Mouse (Mus musculus) CH12.LX (cell line): ENCODE measurements around the gene Kcnk3. TPM values are rescaled to one million over a fixed set of nuclear protein-coding genes. Genes with fewer than 3 reads are reported as not detected.

ENCODE experiments used
- DNase-seq: peaks from one replicate; pipeline ENCODE4 v3.0.0-alpha.2; 2013; ENCODE audit errors: extremely low read depth
- H3K27ac ChIP-seq: 2 replicates; pipeline ENCODE4 v1.5.1; 2012; ENCODE audit warnings: low read depth, mild to moderate bottlenecking, control low read depth, moderate library complexity; ENCODE audit not compliant: insufficient read depth
- H3K27me3 ChIP-seq: replicated peaks from 2 replicates; pipeline ENCODE3; 2012; ENCODE audit warnings: inconsistent platforms
- H3K36me3 ChIP-seq, 2 experiments: replicated peaks in 1 of 2; 2 replicates each; pipeline versions ENCODE3 to v1.6.1; 2012; ENCODE audit warnings: inconsistent platforms in 1 of 2, low read length in 1 of 2, mild to moderate bottlenecking in 1 of 2, mixed read lengths in 1 of 2, moderate library complexity in 1 of 2; ENCODE audit not compliant: control insufficient read depth in 1 of 2, insufficient read depth in 1 of 2
- H3K4me1 ChIP-seq, 2 experiments: 2 replicates each; pipeline ENCODE4 v1.6.1; 2012; ENCODE audit warnings: inconsistent platforms in 1 of 2, moderate library complexity in 1 of 2; ENCODE audit not compliant: insufficient read depth in 2 of 2, control insufficient read depth in 1 of 2
- H3K4me2 ChIP-seq: 2 replicates; pipeline ENCODE4 v1.6.1; 2012; ENCODE audit warnings: low read depth, mild to moderate bottlenecking, control low read depth; ENCODE audit not compliant: poor library complexity, insufficient read depth, severe bottlenecking
- H3K4me3 ChIP-seq, 3 experiments: fragments of 150-350 bp in 1 of 3; sonication (generic) in 1 of 3; replicated peaks in 1 of 3; 2 replicates each; pipeline versions ENCODE3 to v1.5.1; 2011 to 2012; ENCODE audit warnings: low read depth in 2 of 3, low read length in 2 of 3, mild to moderate bottlenecking in 2 of 3, moderate library complexity in 2 of 3, control low read depth in 1 of 3, improper control_type of control experiment in 1 of 3, inconsistent platforms in 1 of 3, mixed read lengths in 1 of 3; ENCODE audit not compliant: poor library complexity in 1 of 3
- H3K79me2 ChIP-seq: replicated peaks from 2 replicates; pipeline ENCODE4 v1.6.1; 2012; ENCODE audit warnings: mild to moderate bottlenecking, moderate library complexity; ENCODE audit not compliant: control insufficient read depth, poor library complexity, insufficient read depth, severe bottlenecking; ENCODE audit errors: extremely low read depth
- H3K9ac ChIP-seq: 2 replicates; pipeline ENCODE4 v1.6.1; 2012; ENCODE audit warnings: low read depth, mild to moderate bottlenecking, control low read depth, moderate library complexity; ENCODE audit not compliant: insufficient read depth
- H3K9me3 ChIP-seq: replicated peaks from 2 replicates; pipeline ENCODE3; 2012; ENCODE audit warnings: low read length, inconsistent platforms, mixed read lengths
- BHLHE40 ChIP-seq: IDR thresholded peaks from 2 replicates; pipeline ENCODE4 v1.6.1; 2011; ENCODE audit warnings: mild to moderate bottlenecking, low read depth, low read length, improper control_type of control experiment
- CHD1 ChIP-seq: IDR thresholded peaks from 2 replicates; pipeline ENCODE4 v1.6.1; 2012; ENCODE audit warnings: low read depth, low read length, improper control_type of control experiment, inconsistent platforms
- CHD2 ChIP-seq: IDR thresholded peaks from 2 replicates; pipeline ENCODE4 v1.6.1; 2011; ENCODE audit warnings: low read length, improper control_type of control experiment
- CTCF ChIP-seq, 2 experiments: IDR thresholded peaks in 1 of 2; conservative IDR thresholded peaks in 1 of 2; 2 replicates each; pipeline ENCODE4 v1.5.1; 2011 to 2012; ENCODE audit warnings: low read depth in 2 of 2, low read length in 2 of 2, improper control_type of control experiment in 1 of 2, inconsistent platforms in 1 of 2, mild to moderate bottlenecking in 1 of 2, moderate library complexity in 1 of 2
- E2F4 ChIP-seq: IDR thresholded peaks from 2 replicates; pipeline ENCODE4 v1.6.1; 2011; ENCODE audit warnings: low read depth, low read length, improper control_type of control experiment; ENCODE audit not compliant: insufficient replicate concordance
- ELF1 ChIP-seq: IDR thresholded peaks from 2 replicates; pipeline ENCODE4 v1.6.1; 2014; ENCODE audit warnings: low read depth, mild to moderate bottlenecking, inconsistent platforms, low read length, improper control_type of control experiment
- EP300 ChIP-seq: IDR thresholded peaks from 2 replicates; pipeline ENCODE4 v1.6.1; 2011; ENCODE audit warnings: low read length, improper control_type of control experiment
- ETS1 ChIP-seq: conservative IDR thresholded peaks from 2 replicates; pipeline ENCODE4 v1.6.1; 2012; ENCODE audit warnings: low read depth, mild to moderate bottlenecking, inconsistent platforms, low read length, improper control_type of control experiment, moderate library complexity
- HCFC1 ChIP-seq: IDR thresholded peaks from 2 replicates; pipeline ENCODE4 v1.6.1; 2012; ENCODE audit warnings: low read depth, mild to moderate bottlenecking, inconsistent platforms, low read length, improper control_type of control experiment
- IRF4 ChIP-seq: IDR thresholded peaks from 2 replicates; pipeline ENCODE4 v1.6.1; 2014; ENCODE audit warnings: low read depth, mild to moderate bottlenecking, inconsistent platforms, low read length, improper control_type of control experiment
- JUND ChIP-seq: conservative IDR thresholded peaks from 2 replicates; pipeline ENCODE4 v1.6.1; 2011; ENCODE audit warnings: low read depth, low read length, improper control_type of control experiment
- MAZ ChIP-seq: IDR thresholded peaks from 2 replicates; pipeline ENCODE4 v1.6.1; 2012; ENCODE audit warnings: low read depth, mild to moderate bottlenecking, inconsistent platforms, low read length, improper control_type of control experiment, moderate library complexity
- MXI1 ChIP-seq: IDR thresholded peaks from 2 replicates; pipeline ENCODE4 v1.6.1; 2011; ENCODE audit warnings: mild to moderate bottlenecking, low read depth, low read length, improper control_type of control experiment
- POLR2A ChIP-seq: IDR thresholded peaks from 2 replicates; pipeline ENCODE4 v1.6.1; 2011; ENCODE audit warnings: low read depth, mild to moderate bottlenecking, improper control_type of control experiment, low read length
- RAD21 ChIP-seq: IDR thresholded peaks from 2 replicates; pipeline ENCODE4 v1.6.1; 2011; ENCODE audit warnings: low read depth, mild to moderate bottlenecking, low read length, improper control_type of control experiment, moderate library complexity
- RCOR1 ChIP-seq: conservative IDR thresholded peaks from 2 replicates; pipeline ENCODE4 v1.6.1; 2012; ENCODE audit warnings: low read depth, mild to moderate bottlenecking, inconsistent platforms, low read length, improper control_type of control experiment
- SMC3 ChIP-seq: IDR thresholded peaks from 2 replicates; pipeline ENCODE4 v1.6.1; 2011; ENCODE audit warnings: low read depth, low read length, improper control_type of control experiment
- USF1 ChIP-seq: IDR thresholded peaks from 2 replicates; pipeline ENCODE4 v1.6.1; 2014; ENCODE audit warnings: low read depth, mild to moderate bottlenecking, inconsistent platforms, low read length, improper control_type of control experiment
- ZC3H11A ChIP-seq: IDR thresholded peaks from 2 replicates; pipeline ENCODE4 v1.6.1; 2012; ENCODE audit warnings: low read depth, mild to moderate bottlenecking, inconsistent platforms, low read length, improper control_type of control experiment
- ZNF384 ChIP-seq: IDR thresholded peaks from 2 replicates; pipeline ENCODE4 v1.6.1; 2012; ENCODE audit warnings: low read depth, low read length, improper control_type of control experiment, inconsistent platforms
- dilution Hi-C: fragments of 300-500 bp; cut with MboI; formaldehyde crosslinking; loops from 2 replicates; pipeline ENCODE4 v1.14.3; 2020; ENCODE audit warnings: low sequenced_read_pairs; ENCODE audit not compliant: extremely low pct_unique_long_range_greater_than_20kb, extremely low pct_ligation_motif_present
- in situ Hi-C: fragments of 300-500 bp; cut with MboI; formaldehyde crosslinking; loops from 3 replicates; pipeline ENCODE4 v1.14.3; 2019; ENCODE audit warnings: low sequenced_read_pairs, low pct_ligation_motif_present, low pct_unique_long_range_greater_than_20kb, mixed read lengths
- polyA plus RNA-seq: library from polyadenylated mRNA; unstranded; fragments of >175 nt; gene quantifications from 2 replicates; pipeline ENCODE4 v1.2.1, GENCODE M21; 2012; ENCODE audit warnings: low read depth; ENCODE audit not compliant: insufficient read length
- total RNA-seq, 2 experiments: library from RNA; depleted of rRNA; stranded (reverse); fragments of 300-350 nt in 1 of 2; fragments of >200 nt in 1 of 2; gene quantifications; 2 replicates each; pipeline ENCODE4 v1.2.3; 2012 to 2014

The Kcnk3 gene
- total and polyA plus RNA-seq, 3 experiments, result not detected

DNA sequence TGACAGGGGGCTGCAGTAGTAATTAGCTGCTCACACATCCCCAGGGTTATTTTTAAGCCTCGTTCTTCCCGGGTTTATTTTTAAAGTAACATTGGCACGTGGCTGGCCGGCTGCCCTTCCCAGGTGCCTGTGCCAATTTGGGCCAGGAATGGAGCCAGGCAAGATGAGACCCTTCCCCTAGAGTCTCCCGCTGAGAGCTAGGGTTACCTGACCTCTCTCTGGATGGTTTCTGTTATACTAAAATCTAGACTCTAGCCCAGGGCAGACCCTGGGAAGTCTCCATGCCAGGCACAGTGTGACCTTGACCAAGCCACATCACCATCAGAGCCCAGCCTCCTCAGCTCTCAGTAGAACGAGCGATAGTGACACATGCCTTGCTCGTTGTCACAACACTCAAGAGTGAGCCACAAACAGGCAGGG is 16.8 kb downstream of the Kcnk3 start:
- H3K27me3 ChIP-seq, result peaks cover 2% of the 10 kb centered on the region
- dilution Hi-C loops, result no loop called here
- TF ChIP-seq RCOR1 (no peak), EP300 (no peak), ETS1 (no peak), ZNF384 (no peak), SMC3 (no peak), E2F4 (no peak), CTCF (conservative IDR thresholded peaks at IDR 0.05 in 1 of 2, IDR thresholded peaks at IDR 0.05 in 1 of 2; ENCODE audit: low read depth in 2 of 2, low read length in 2 of 2) (no peak), MAZ (no peak), IRF4 (no peak)
- no peak overlapping the region for H3K27ac ChIP-seq
- H3K9ac ChIP-seq, result no peak overlapping the region
- no peak for DNase-seq
- no peaks in the 10 kb centered on the region for H3K9me3 ChIP-seq
- in situ Hi-C loops, result no loop called here
- H3K4me3 ChIP-seq, result no peak overlapping the region
- peaks cover 0 to 2% of the 10 kb centered on the region in 2 experiments; a peak in 1 of 4 replicates for H3K4me1 ChIP-seq
- H3K79me2 ChIP-seq, result no peaks in the 10 kb centered on the region
- no peak overlapping the region for H3K4me2 ChIP-seq
- no peaks in the 10 kb centered on the region for H3K36me3 ChIP-seq

DNA sequence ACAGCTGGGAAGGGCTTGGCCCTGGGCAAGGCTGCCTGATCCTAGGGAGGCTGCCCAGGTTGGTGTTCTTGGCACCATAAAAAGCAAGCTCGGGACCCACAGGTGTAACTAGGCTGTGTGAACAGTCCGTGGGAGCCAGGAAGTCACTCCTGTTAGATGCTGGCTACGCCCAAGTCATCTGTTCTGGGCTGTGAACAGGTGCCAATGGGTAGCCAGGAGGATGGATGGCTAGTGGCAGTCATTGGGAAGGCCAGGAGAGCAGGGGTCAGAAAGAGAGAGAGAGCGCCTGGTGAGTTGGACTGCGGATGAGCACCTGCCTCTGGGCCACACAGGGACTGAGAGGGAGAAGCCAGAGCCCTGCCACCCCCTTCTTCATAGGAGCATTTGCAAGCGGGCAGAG is 17.7 kb downstream of the Kcnk3 start:
- Histone ChIP-seq H3K4me3 (no peak overlapping the region), H3K36me3 (no peaks in the 10 kb centered on the region), H3K27me3 (peaks cover 2% of the 10 kb centered on the region), H3K27ac (no peak overlapping the region), H3K9me3 (no peaks in the 10 kb centered on the region)
- no peak for DNase-seq
- no peak for TF ChIP-seq MAZ
- no peak for TF ChIP-seq IRF4
- TF ChIP-seq RCOR1, result no peak
- TF ChIP-seq E2F4, result no peak
- TF ChIP-seq USF1, result no peak
- no peak for TF ChIP-seq EP300
- no peak for TF ChIP-seq ZNF384
- TF ChIP-seq POLR2A, result no peak
- no peak for TF ChIP-seq RAD21
- TF ChIP-seq MXI1, result no peak
- TF ChIP-seq BHLHE40, result no peak
- no peak for TF ChIP-seq HCFC1
- TF ChIP-seq CHD2, result no peak
- TF ChIP-seq JUND, result no peak
- no peak for TF ChIP-seq ELF1
- no peak for TF ChIP-seq CHD1
- TF ChIP-seq CTCF (conservative IDR thresholded peaks at IDR 0.05 in 1 of 2, IDR thresholded peaks at IDR 0.05 in 1 of 2; ENCODE audit: low read depth in 2 of 2, low read length in 2 of 2), result no peak
- no peak for TF ChIP-seq ZC3H11A
- TF ChIP-seq, all 38 proteins: peak for 0
- in situ Hi-C loops, result no loop called here
- dilution Hi-C loops, result no loop called here
- H3K4me2 ChIP-seq, result no peak overlapping the region
- H3K9ac ChIP-seq, result no peak overlapping the region
- H3K4me1 ChIP-seq, result peaks cover 2 to 8% of the 10 kb centered on the region in 2 experiments; a peak in 3 of 4 replicates
- no peaks in the 10 kb centered on the region for H3K79me2 ChIP-seq
